Mouse (Mus musculus): ENCODE results near the gene Slc7a15.
A peak's percentile ranks its signal among the peaks of the same experiment; 100 is the strongest.

Gene Slc7a15

DNA sequence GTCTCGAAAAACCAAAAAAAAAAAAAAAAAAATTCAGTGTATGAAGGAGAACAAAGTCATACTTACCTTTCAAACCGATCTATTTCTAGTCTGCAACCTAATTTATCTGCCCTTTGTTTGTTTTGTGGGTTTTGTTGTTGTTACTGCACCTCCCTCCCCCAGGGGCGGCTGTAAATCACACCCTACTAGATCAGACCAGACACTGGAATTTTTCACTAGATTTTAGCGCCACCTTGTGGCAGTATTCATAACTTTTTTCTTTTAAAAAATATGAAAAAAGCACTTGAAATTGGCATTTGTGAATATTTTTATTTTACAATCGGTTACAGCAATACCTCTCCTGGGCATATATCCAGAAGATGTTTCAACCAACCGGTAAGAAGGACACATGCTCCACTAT is 96.3 kb downstream of the Slc7a15 start:
- peak; percentile 79 for DNase-seq

DNA sequence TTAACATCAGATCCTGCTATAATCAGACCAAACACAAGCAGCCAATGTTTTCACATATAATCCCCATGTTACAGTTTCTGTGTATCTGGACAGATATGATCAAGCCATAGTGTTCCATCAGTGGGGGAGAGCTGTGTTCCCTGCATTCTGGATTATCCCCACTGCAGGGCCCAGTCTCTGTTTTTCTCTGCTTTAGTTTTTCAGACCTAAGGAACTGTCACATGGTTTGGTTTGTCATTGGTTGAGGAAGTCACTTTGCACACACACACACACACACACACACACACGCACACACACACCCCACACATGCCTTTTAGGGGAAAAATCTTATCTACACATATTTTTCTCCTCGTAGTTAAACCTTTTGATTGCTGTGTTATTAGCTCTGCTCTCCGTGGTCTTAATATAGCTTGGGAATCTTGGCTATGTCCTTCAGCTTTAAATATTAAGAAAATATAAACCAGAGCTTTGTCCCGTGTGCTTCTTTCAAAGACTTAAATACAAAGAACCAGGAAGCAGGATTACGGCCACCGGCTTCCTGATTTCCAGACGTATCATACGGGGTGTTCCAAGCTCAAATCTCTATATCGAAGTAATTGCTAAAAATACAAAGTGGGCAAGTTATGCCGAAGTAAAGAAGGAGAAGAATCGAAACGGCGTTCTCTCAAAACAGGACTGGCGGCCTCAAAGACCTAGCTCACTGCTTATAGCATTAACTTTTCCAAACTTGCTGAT is 97.1 kb downstream of the Slc7a15 start:
- DNase-seq, result peak; percentile 34

- DNase-seq, result peak; percentile 45
Measured at GRCm38 (mm10) chr12:8500597-8501570, 98.0 kb downstream of the Slc7a15 start.

- peak; percentile 97 for DNase-seq
Measured at GRCm38 (mm10) chr12:8499871-8500596, 98.8 kb downstream of the Slc7a15 start, which contains the start of gene Rhob. Gene Rhob (minus strand): TSS chr12:8500009.

- DNase-seq, result peak; percentile 68
Measured at GRCm38 (mm10) chr12:8499001-8499870, 99.6 kb downstream of the Slc7a15 start.

- peak; percentile 68 for DNase-seq
Measured at GRCm38 (mm10) chr12:8498591-8499000, 100.3 kb downstream of the Slc7a15 start.

GRCm38 (mm10) chr12:8498148-8498571 is 100.7 kb downstream of the Slc7a15 start:
- peak; percentile 51 for DNase-seq

DNA sequence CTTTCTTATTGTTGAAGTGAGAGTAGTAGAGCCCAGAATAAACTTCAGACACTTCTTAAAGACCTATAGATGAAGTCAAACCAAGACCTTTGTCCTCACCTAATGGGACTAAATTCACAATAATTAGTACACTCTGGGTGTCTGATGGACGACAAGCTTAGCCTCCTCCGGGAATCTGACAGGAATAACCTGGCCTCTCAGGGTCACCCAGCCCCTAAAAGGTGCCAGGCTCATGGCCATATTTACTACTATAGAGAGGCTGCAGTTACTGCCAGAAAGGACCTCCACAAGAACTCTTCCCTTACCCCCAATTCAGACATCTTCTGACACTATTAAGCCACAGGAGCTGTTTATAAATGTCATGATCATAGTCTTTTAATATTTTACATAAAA is 101.6 kb downstream of the Slc7a15 start:
- no peak for DNase-seq

GRCm38 (mm10) chr12:8496679-8497313 is 102.1 kb downstream of the Slc7a15 start:
- DNase-seq, result no peak

GRCm38 (mm10) chr12:8495881-8496678 is 102.8 kb downstream of the Slc7a15 start:
- DNase-seq, result peak; percentile 71

DNA sequence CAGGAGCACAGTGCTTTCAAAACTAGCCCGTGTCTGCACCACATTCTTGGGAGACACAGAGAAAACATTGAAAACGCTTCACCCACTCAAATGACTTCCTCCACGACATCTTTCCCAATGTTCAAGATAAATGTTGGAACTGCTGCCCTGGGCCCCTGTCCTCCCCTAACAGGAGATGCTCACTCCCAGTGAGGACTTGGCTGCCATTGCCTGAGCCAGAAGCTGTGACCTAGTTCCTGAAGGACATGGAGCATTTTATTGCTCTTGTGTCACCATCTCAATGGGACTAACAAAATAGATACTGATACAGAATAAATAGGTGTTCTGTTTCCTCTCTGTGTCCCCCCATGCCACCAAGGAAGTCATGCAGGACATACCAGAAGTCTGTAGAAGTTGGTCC is 104.2 kb downstream of the Slc7a15 start:
- no peak for DNase-seq

- DNase-seq, result no peak
Measured at GRCm38 (mm10) chr12:8493386-8493785, 105.5 kb downstream of the Slc7a15 start.

- DNase-seq, result peak; percentile 57
Measured at GRCm38 (mm10) chr12:8489098-8489497, 109.8 kb downstream of the Slc7a15 start.

GRCm38 (mm10) chr12:8488652-8488980 is 110.2 kb downstream of the Slc7a15 start:
- DNase-seq, result no peak

DNA sequence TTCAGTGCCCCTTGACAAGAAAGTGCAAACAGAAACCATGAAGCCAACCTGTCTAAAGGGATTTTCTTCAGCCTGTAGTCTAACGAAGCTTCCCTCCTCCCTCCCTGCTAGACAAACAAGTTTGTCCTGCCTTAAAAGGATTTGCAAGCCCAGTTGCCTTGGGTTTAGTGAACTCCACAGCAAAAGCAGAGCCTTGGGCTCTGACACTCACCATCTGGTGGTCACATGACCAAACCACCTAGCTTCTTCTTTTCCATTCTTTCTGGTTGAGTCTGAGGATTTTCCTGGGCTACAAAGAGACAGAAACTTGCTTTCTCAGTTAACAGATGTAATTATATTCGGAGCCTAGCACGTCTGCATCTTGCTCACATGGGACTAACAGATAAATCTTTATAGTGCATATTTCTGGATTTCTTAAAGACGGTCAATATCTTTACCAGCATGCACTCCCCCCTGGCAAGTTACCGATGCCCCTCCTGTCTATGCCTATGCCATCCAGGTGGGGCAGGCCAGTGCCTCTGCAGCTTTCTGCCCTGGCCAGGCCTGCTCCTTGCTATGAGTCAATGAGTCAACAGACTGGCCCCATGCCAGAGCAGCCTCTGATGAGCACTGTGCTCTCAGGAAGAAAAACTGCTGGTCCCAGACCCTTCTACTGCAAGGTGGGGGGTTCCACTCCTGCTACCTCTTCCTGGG is 110.8 kb downstream of the Slc7a15 start:
- DNase-seq, result peak; percentile 89

DNA sequence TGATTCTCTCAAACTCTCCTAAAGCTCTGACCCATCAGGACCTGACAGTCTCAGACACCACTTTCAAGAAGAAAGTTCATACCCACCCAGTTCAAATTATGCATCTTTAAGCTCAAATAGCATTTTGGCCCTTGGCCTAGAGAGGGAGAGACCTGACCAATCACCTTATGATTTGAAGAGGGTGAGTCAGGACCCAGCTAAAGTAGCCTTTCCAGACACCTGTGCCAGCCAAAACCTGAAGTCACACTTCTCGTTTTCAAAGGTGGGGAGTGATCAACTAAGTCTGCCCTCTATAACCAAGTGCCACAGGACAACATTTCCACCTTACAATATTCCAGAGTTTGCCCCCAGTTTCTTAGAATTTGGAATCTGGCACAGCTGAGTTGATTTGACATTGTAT is 111.6 kb downstream of the Slc7a15 start:
- DNase-seq, result no peak

DNA sequence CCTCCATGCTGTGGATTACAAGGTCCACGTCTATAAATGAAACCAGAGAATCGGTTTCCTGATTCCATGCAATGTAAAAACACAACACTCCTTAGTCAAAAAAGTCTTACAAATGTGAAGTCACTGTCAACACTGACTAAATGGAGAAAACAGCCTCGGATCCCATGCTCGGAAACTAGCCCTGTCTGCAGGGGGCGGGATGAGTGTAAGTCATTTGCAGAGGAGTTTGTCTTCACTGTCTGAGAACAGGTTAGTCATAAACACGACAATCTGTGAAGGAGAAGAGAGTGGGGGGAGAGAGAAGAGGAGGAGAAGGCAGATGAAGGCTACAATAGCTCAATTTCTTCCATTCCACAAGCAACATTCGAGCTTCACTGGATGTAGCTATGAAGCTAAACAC is 113.6 kb downstream of the Slc7a15 start:
- DNase-seq, result no peak

GRCm38 (mm10) chr12:8482169-8482568 is 116.7 kb downstream of the Slc7a15 start:
- DNase-seq, result no peak
